Mouse (Mus musculus) kidney, postnatal 0 days (tissue): ENCODE measurements around the gene Tbc1d22a. TPM values are rescaled to one million over a fixed set of nuclear protein-coding genes. Genes with fewer than 3 reads are reported as not detected.

Experiments
- ATAC-seq: fragments of 200-750 bp; cut with Nextera tagmentation; replicated peaks from 2 replicates; pipeline ENCODE4 v1.8.0; 2017; ENCODE audit warnings: low read depth, moderate number of reproducible peaks, moderate TSS enrichment, moderate library complexity; ENCODE audit not compliant: low FRiP score
- DNase-seq: peaks from one replicate; pipeline ENCODE4 v3.0.0-alpha.2; 2016; ENCODE audit warnings: low spot score
- H3K27ac ChIP-seq: fragments of 300-500 bp; sonication (generic); 2 replicates; pipeline ENCODE4 v1.5.1; 2014; ENCODE audit warnings: mild to moderate bottlenecking
- H3K27me3 ChIP-seq: fragments of 300-500 bp; sonication (generic); 2 replicates; pipeline ENCODE4 v1.6.1; 2014; ENCODE audit warnings: low read length, mixed read lengths; ENCODE audit not compliant: insufficient read depth
- H3K36me3 ChIP-seq: fragments of 300-500 bp; sonication (generic); 2 replicates; pipeline ENCODE4 v1.6.1; 2014; ENCODE audit warnings: low read length, mixed read lengths; ENCODE audit not compliant: insufficient read depth
- H3K4me1 ChIP-seq: fragments of 300-500 bp; sonication (generic); replicated peaks from 2 replicates; pipeline ENCODE4 v1.6.1; 2014; ENCODE audit warnings: antibody characterized with exemption, low read length, mixed read lengths; ENCODE audit not compliant: insufficient read depth
- H3K4me2 ChIP-seq: fragments of 300-500 bp; sonication (generic); 2 replicates; pipeline ENCODE4 v1.6.1; 2014; ENCODE audit warnings: mild to moderate bottlenecking, low read length, moderate library complexity, mixed read lengths
- H3K4me3 ChIP-seq: fragments of 300-500 bp; sonication (generic); replicated peaks from 2 replicates; pipeline ENCODE4 v1.5.1; 2014; ENCODE audit warnings: low read depth, low read length
- H3K9ac ChIP-seq: fragments of 300-500 bp; sonication (generic); 2 replicates; pipeline ENCODE4 v1.6.1; 2014; ENCODE audit warnings: low read depth, low read length
- H3K9me3 ChIP-seq: fragments of 300-500 bp; sonication (generic); replicated peaks from 2 replicates; pipeline ENCODE4 v1.6.1; 2016; ENCODE audit warnings: low read length, inconsistent platforms, mixed read lengths
- CTCF ChIP-seq: IDR thresholded peaks from 2 replicates; pipeline ENCODE4 v1.5.1; 2016; ENCODE audit warnings: antibody characterized with exemption, low read depth, mild to moderate bottlenecking, moderate library complexity
- WGBS: fragments of 180-500 bp; shearing (Covaris S2); extraction: QIAGEN DNeasy Blood & Tissue Kit; methylation state at CpG from one replicate; pipeline ENCODE4 v1.1.7; 2014; 5-methylcytosine and 5-hydroxymethylcytosine counted together
- polyA plus RNA-seq: library from polyadenylated mRNA; unstranded; fragments of >200 nt; fragmentation: Nextera tagmentation; extraction: Ambion mirVana; gene quantifications from 2 replicates; pipeline ENCODE4 v1.2.1, GENCODE M21; 2015

Gene Tbc1d22a
- polyA plus RNA-seq, 1 experiment from 2014 or later: 12.7 TPM

GRCm38 (mm10) chr15:86294426-86294825 is 80.2 kb downstream of the Tbc1d22a start:
- H3K9ac ChIP-seq: no peak overlapping the region
- 52% methylated on average over 3 of the region's 3 CpGs for WGBS
- no peak for TF ChIP-seq CTCF
- no peaks in the 10 kb centered on the region for H3K36me3 ChIP-seq
- H3K4me3 ChIP-seq: no peak overlapping the region
- H3K9me3 ChIP-seq: no peaks in the 10 kb centered on the region
- no peaks in the 10 kb centered on the region for H3K4me1 ChIP-seq
- no peak overlapping the region for H3K4me2 ChIP-seq
- no peak for ATAC-seq
- H3K27ac ChIP-seq: no peak overlapping the region
- no peak for DNase-seq
- H3K27me3 ChIP-seq: no peaks in the 10 kb centered on the region

GRCm38 (mm10) chr15:86295722-86296288 is 81.5 kb downstream of the Tbc1d22a start:
- Histone ChIP-seq H3K4me1 (no peaks in the 10 kb centered on the region), H3K27me3 (no peaks in the 10 kb centered on the region), H3K4me2 (no peak overlapping the region), H3K4me3 (no peak overlapping the region), H3K36me3 (0 out of 2 replicates have a peak, but pooled peaks cover 3% of the 10 kb centered on the region), H3K27ac (no peak overlapping the region), H3K9ac (no peak overlapping the region), H3K9me3 (no peaks in the 10 kb centered on the region)
- DNase-seq (no peak), ATAC-seq (no peak)
- TF ChIP-seq CTCF: no peak
- 75% methylated on average over 4 of the region's 4 CpGs for WGBS

GRCm38 (mm10) chr15:86297281-86297680 is 83.0 kb downstream of the Tbc1d22a start:
- no peaks in the 10 kb centered on the region for H3K4me1 ChIP-seq
- DNase-seq (no peak), ATAC-seq (no peak)
- TF ChIP-seq CTCF: no peak
- no peaks in the 10 kb centered on the region for H3K9me3 ChIP-seq
- WGBS: 100% methylated on average over 1 of the region's 1 CpGs
- H3K4me3 ChIP-seq: no peak overlapping the region
- 0 out of 2 replicates have a peak, but pooled peaks cover 14% of the 10 kb centered on the region for H3K36me3 ChIP-seq
- H3K27me3 ChIP-seq: no peaks in the 10 kb centered on the region
- no peak overlapping the region for H3K27ac ChIP-seq
- H3K9ac ChIP-seq: no peak overlapping the region
- no peak overlapping the region for H3K4me2 ChIP-seq

DNA sequence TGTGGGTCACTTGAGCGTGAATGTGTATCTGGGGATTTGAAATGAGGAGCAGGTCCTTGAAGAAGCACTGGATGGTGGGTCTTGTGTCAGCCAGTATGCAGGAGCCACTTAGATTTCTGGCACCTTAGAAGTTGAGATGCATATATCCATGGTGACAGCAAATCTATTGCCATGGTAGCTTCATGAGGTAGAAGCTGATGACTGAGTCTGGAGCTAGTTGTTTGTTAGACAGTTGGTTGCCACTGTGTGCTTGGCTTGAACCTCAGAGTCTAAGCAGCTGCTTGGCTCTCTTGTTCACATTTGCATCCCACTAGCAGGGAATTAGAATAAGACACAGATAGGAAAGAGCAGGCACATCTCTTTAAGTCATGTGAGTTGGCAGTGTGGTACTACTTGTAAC is 89.6 kb downstream of the Tbc1d22a start:
- no peaks in the 10 kb centered on the region for H3K27me3 ChIP-seq
- H3K4me1 ChIP-seq: no peaks in the 10 kb centered on the region
- DNase-seq (no peak), ATAC-seq (no peak)
- no peak for TF ChIP-seq CTCF
- H3K36me3 ChIP-seq: 0 out of 2 replicates have a peak, but pooled peaks cover 19% of the 10 kb centered on the region
- H3K9ac ChIP-seq: no peak overlapping the region
- WGBS: 93% methylated on average over 1 of the region's 1 CpGs
- no peak overlapping the region for H3K27ac ChIP-seq
- no peak overlapping the region for H3K4me2 ChIP-seq
- no peak overlapping the region for H3K4me3 ChIP-seq
- no peaks in the 10 kb centered on the region for H3K9me3 ChIP-seq

- H3K27me3 ChIP-seq: no peaks in the 10 kb centered on the region
- H3K9ac ChIP-seq: no peak overlapping the region
- H3K36me3 ChIP-seq: 0 out of 2 replicates have a peak, but pooled peaks cover 19% of the 10 kb centered on the region
- WGBS: 96% methylated on average over 3 of the region's 3 CpGs
- H3K9me3 ChIP-seq: no peaks in the 10 kb centered on the region
- no peak overlapping the region for H3K4me3 ChIP-seq
- no peak for DNase-seq
- no peaks in the 10 kb centered on the region for H3K4me1 ChIP-seq
- TF ChIP-seq CTCF: no peak
- H3K27ac ChIP-seq: no peak overlapping the region
- no peak overlapping the region for H3K4me2 ChIP-seq
- no peak for ATAC-seq
These were observed 90.6 kb downstream of the Tbc1d22a start for GRCm38 (mm10) chr15:86304861-86305260.

- H3K9ac ChIP-seq: no peak overlapping the region
- ATAC-seq (no peak), DNase-seq (no peak)
- TF ChIP-seq CTCF: no peak
- 88% methylated on average over 3 of the region's 3 CpGs for WGBS
- H3K36me3 ChIP-seq: 0 out of 2 replicates have a peak, but pooled peaks cover 19% of the 10 kb centered on the region
- no peaks in the 10 kb centered on the region for H3K4me1 ChIP-seq
- H3K4me3 ChIP-seq: no peak overlapping the region
- no peak overlapping the region for H3K27ac ChIP-seq
- no peaks in the 10 kb centered on the region for H3K9me3 ChIP-seq
- H3K4me2 ChIP-seq: no peak overlapping the region
- H3K27me3 ChIP-seq: no peaks in the 10 kb centered on the region
These were observed 91.0 kb downstream of the Tbc1d22a start for GRCm38 (mm10) chr15:86305290-86305689.
